ENCODE assay signal across 11 mouse cellular contexts in the genomic region with DNA sequence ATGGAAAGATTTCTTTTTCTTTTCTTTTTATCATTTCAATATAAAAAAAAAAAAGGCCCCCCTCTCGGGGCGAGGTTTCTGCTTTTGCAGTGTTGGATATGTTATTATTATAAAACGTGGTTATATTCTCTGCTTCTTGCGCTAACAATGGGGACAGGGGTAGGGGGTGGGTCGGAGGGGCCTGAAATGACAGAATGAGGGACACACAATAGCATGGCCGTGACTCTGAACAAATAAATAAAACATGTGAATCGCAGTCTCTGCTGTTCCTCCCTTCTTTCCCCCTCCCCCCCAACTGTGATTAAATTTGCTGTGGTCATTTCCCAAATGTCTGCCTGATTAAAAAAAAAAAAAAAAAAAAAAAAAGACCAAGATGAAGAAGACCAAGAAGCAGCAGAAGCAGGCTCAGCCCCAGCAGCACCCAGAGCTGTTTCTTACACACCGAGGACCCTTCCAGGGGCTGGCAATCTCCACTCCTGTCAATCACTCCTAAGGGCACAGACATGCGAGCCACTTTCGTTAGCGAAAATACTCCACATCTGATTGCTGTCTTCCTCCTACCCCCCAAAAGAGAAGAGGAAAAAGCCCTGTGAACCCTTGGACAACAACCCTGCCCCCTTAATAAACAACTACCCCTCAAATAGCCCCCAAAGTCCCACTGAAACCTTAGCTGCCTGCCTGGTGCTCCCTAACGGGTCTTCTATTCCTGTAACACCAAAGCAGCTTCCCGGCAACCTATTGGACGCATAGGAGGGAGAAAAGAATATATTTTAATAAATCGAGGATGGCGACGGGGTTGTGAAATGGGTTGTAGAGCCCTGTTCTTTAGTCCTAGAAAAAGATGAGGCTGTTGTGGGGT.
DNase-seq lines count a peak whose midpoint lies in the region; ATAC-seq and TF ChIP-seq lines count a peak whose summit lies in the region.
"Had no signal": no experiment of that assay in that cellular context is flagged by ENCODE, and none has a peak within 500 bp of the region (broad histone marks: within the 10 kb centered on the region; RNA-seq: fewer than 3 reads in every experiment).

No protein-coding gene starts in this region.

- peak overlapping the region; percentile 53 for H3K4me2 ChIP-seq in lung, embryonic 14.5 days
- H3K4me2 ChIP-seq in embryonic facial prominence, embryonic 14.5 days (ENCODE audit: low read depth, low read length): peak overlapping the region; percentile 42
- peak overlapping the region; percentile 50 for H3K4me2 ChIP-seq in hindbrain, embryonic 13.5 days
- peak overlapping the region; percentile 49 for H3K4me2 ChIP-seq in neural tube, embryonic 13.5 days
- H3K4me2 ChIP-seq in intestine, postnatal 0 days (replicated peaks; ENCODE audit: low read depth): no peak overlapping the region

- WGBS in lung, embryonic 14.5 days: 36% methylated on average over 17 of the region's 17 CpGs
- WGBS in embryonic facial prominence, embryonic 14.5 days: 52% methylated on average over 17 of the region's 17 CpGs
- WGBS in hindbrain, embryonic 13.5 days: 13% methylated on average over 17 of the region's 17 CpGs
- 24% methylated on average over 17 of the region's 17 CpGs for WGBS in neural tube, embryonic 13.5 days
- 78% methylated on average over 17 of the region's 17 CpGs for WGBS in intestine, postnatal 0 days

- ATAC-seq in lung, embryonic 14.5 days (ENCODE audit: insufficient read depth): no peak
- no peak for ATAC-seq in embryonic facial prominence, embryonic 14.5 days (ENCODE audit: low read depth)
- ATAC-seq in hindbrain, embryonic 13.5 days (ENCODE audit: low FRiP score): 0 out of 2 replicates have a peak, but pooled peaks have one; percentile 32
- no peak for ATAC-seq in neural tube, embryonic 13.5 days (ENCODE audit: low read depth)
- no peak for ATAC-seq in intestine, postnatal 0 days

- no peaks in the 10 kb centered on the region for H3K9me3 ChIP-seq in lung, embryonic 14.5 days (ENCODE audit: low read depth, low read length)
- H3K9me3 ChIP-seq in embryonic facial prominence, embryonic 14.5 days (ENCODE audit: control insufficient read depth, low read length): no peaks in the 10 kb centered on the region
- no peaks in the 10 kb centered on the region for H3K9me3 ChIP-seq in hindbrain, embryonic 13.5 days
- H3K9me3 ChIP-seq in neural tube, embryonic 13.5 days: no peaks in the 10 kb centered on the region
- H3K9me3 ChIP-seq in intestine, postnatal 0 days (ENCODE audit: control insufficient read depth): no peaks in the 10 kb centered on the region

- no peak overlapping the region; the same call in 1 of the 2 replicates for H3K4me3 ChIP-seq in lung, embryonic 14.5 days (ENCODE audit: low read depth, low read length)
- H3K4me3 ChIP-seq in embryonic facial prominence, embryonic 14.5 days (ENCODE audit: low read depth, low read length): no peak overlapping the region
- peak overlapping the region; percentile 11 for H3K4me3 ChIP-seq in hindbrain, embryonic 13.5 days
- H3K4me3 ChIP-seq in neural tube, embryonic 13.5 days: peak overlapping the region; percentile 18
- no peak overlapping the region for H3K4me3 ChIP-seq in intestine, postnatal 0 days (ENCODE audit: low read depth, low read length)

- no peaks in the 10 kb centered on the region for H3K36me3 ChIP-seq in lung, embryonic 14.5 days (ENCODE audit: insufficient read depth)
- no peaks in the 10 kb centered on the region for H3K36me3 ChIP-seq in embryonic facial prominence, embryonic 14.5 days (ENCODE audit: control insufficient read depth, insufficient read depth, low read length)
- H3K36me3 ChIP-seq in hindbrain, embryonic 13.5 days: no peaks in the 10 kb centered on the region
- H3K36me3 ChIP-seq in neural tube, embryonic 13.5 days: no peaks in the 10 kb centered on the region
- H3K36me3 ChIP-seq in intestine, postnatal 0 days (ENCODE audit: control insufficient read depth, insufficient read depth): no peaks in the 10 kb centered on the region

- no peak overlapping the region for H3K9ac ChIP-seq in lung, embryonic 14.5 days
- H3K9ac ChIP-seq in embryonic facial prominence, embryonic 14.5 days (ENCODE audit: low read depth, low read length): 0 out of 2 replicates have a peak overlapping the region, but pooled peaks have one; percentile 10
- H3K9ac ChIP-seq in hindbrain, embryonic 13.5 days: peak overlapping the region; percentile 69; the same call in 1 of the 2 replicates
- peak overlapping the region; percentile 63 for H3K9ac ChIP-seq in neural tube, embryonic 13.5 days
- H3K9ac ChIP-seq in intestine, postnatal 0 days (ENCODE audit: low read depth, low read length): no peak overlapping the region

- H3K27ac ChIP-seq in lung, embryonic 14.5 days (ENCODE audit: low read depth): peak overlapping the region; percentile 61; the same call in 1 of the 2 replicates
- no peak overlapping the region for H3K27ac ChIP-seq in embryonic facial prominence, embryonic 14.5 days (replicated peaks; ENCODE audit: low read depth, low read length)
- peak overlapping the region; percentile 94 for H3K27ac ChIP-seq in hindbrain, embryonic 13.5 days
- H3K27ac ChIP-seq in neural tube, embryonic 13.5 days (replicated peaks): peak overlapping the region; percentile 89
- H3K27ac ChIP-seq in intestine, postnatal 0 days (ENCODE audit: low read depth, low read length): no peak overlapping the region

- no peak for DNase-seq in lung, embryonic 14.5 days
- DNase-seq in lung, postnatal 36 days: no peak
- peak; percentile 31 for DNase-seq in embryonic facial prominence, embryonic 14.5 days (ENCODE audit: low spot score)
- DNase-seq in testis, postnatal 14 days (ENCODE audit: low spot score): no peak
- DNase-seq in thymus, adult 18-20 months: no peak
- DNase-seq: gastrocnemius, postnatal 36 days; thymus, adult 2 months had no signal

- H3K27me3 ChIP-seq in lung, embryonic 14.5 days (ENCODE audit: insufficient read depth, low read length): no peaks in the 10 kb centered on the region
- peaks cover 5% of the 10 kb centered on the region for H3K27me3 ChIP-seq in embryonic facial prominence, embryonic 14.5 days (replicated peaks; ENCODE audit: control insufficient read depth, insufficient read depth, low read length)
- H3K27me3 ChIP-seq in hindbrain, embryonic 13.5 days: peaks cover 22% of the 10 kb centered on the region
- H3K27me3 ChIP-seq in neural tube, embryonic 13.5 days: peaks cover 11% of the 10 kb centered on the region
- no peaks in the 10 kb centered on the region for H3K27me3 ChIP-seq in intestine, postnatal 0 days (replicated peaks; ENCODE audit: control insufficient read depth, insufficient read depth, low read length)
- H3K27me3 ChIP-seq: CH12.LX had no signal

- TF ChIP-seq CTCF in lung, embryonic 14.5 days (IDR thresholded peaks at IDR 0.05; ENCODE audit: low read depth): no peak
- no peak for TF ChIP-seq CTCF in intestine, postnatal 0 days (IDR thresholded peaks at IDR 0.05; ENCODE audit: low read depth)

- H3K4me1 ChIP-seq in lung, embryonic 14.5 days (ENCODE audit: insufficient read depth): peaks cover 23% of the 10 kb centered on the region
- peaks cover 32% of the 10 kb centered on the region for H3K4me1 ChIP-seq in embryonic facial prominence, embryonic 14.5 days (ENCODE audit: control insufficient read depth, insufficient read depth, low read length)
- peaks cover 50% of the 10 kb centered on the region for H3K4me1 ChIP-seq in hindbrain, embryonic 13.5 days (replicated peaks)
- peaks cover 39% of the 10 kb centered on the region for H3K4me1 ChIP-seq in neural tube, embryonic 13.5 days (replicated peaks)
- no peaks in the 10 kb centered on the region for H3K4me1 ChIP-seq in intestine, postnatal 0 days (replicated peaks; ENCODE audit: control insufficient read depth, insufficient read depth, low read length)

Comparison
In these comparisons a context has a peak if more than half of its experiments do, and no peak if none do; other contexts are left out.
1. H3K27ac ChIP-seq: peak in lung, embryonic 14.5 days (single experiment), hindbrain, embryonic 13.5 days (single experiment) and neural tube, embryonic 13.5 days (single experiment); none in embryonic facial prominence, embryonic 14.5 days (single experiment) and intestine, postnatal 0 days (single experiment).
2. H3K4me3 ChIP-seq: peak in hindbrain, embryonic 13.5 days (single experiment) and neural tube, embryonic 13.5 days (single experiment); none in lung, embryonic 14.5 days (single experiment), embryonic facial prominence, embryonic 14.5 days (single experiment) and intestine, postnatal 0 days (single experiment).
3. H3K9ac ChIP-seq: peak in embryonic facial prominence, embryonic 14.5 days (single experiment), hindbrain, embryonic 13.5 days (single experiment) and neural tube, embryonic 13.5 days (single experiment); none in lung, embryonic 14.5 days (single experiment) and intestine, postnatal 0 days (single experiment).